Mouse (Mus musculus) olfactory bulb, adult 2 months (tissue): ENCODE data around the gene Pip5k1b.
A peak's percentile ranks its signal among the peaks of the same experiment; 100 is the strongest.

Source experiments
- CTCF ChIP-seq: fragments of 200-500 bp; IDR thresholded peaks from 2 replicates; pipeline ENCODE4 v1.5.1; 2012; ENCODE audit warnings: low read depth, mild to moderate bottlenecking, low read length, moderate library complexity; ENCODE audit not compliant: insufficient read depth
- POLR2A ChIP-seq: fragments of 200-500 bp; IDR thresholded peaks from 2 replicates; pipeline ENCODE4 v1.6.1; 2012; ENCODE audit warnings: mild to moderate bottlenecking, low read depth, low read length, moderate library complexity; ENCODE audit not compliant: insufficient read depth

GRCm38 (mm10) chr19:24300994-24301767 lies 254.5 kb downstream of the Pip5k1b start:
- TF ChIP-seq CTCF (peak; percentile 41), POLR2A (no peak)
